Mouse (Mus musculus) C2C12 (cell line): Measurements from ENCODE around the gene Prdm10.

Experiments used
- CTCF ChIP-seq: IDR thresholded peaks from one replicate; pipeline ENCODE4 v1.5.1; 2011; ENCODE audit not compliant: control insufficient read depth, insufficient read depth, insufficient read length
- MAX ChIP-seq: IDR thresholded peaks from one replicate; pipeline ENCODE4 v1.6.1; 2011; ENCODE audit warnings: mild to moderate bottlenecking, control low read depth
- MYOD1 ChIP-seq: IDR thresholded peaks from one replicate; pipeline ENCODE4 v1.6.1; 2011; ENCODE audit warnings: low read depth; ENCODE audit not compliant: control insufficient read depth, insufficient read length
- MYOG ChIP-seq: IDR thresholded peaks from one replicate; pipeline ENCODE4 v1.6.1; 2011; ENCODE audit not compliant: control insufficient read depth, insufficient read length; ENCODE audit errors: extremely low read depth
- USF1 ChIP-seq: IDR thresholded peaks from one replicate; pipeline ENCODE4 v1.6.1; 2011; ENCODE audit warnings: low read depth, mild to moderate bottlenecking, control low read depth, moderate library complexity

DNA sequence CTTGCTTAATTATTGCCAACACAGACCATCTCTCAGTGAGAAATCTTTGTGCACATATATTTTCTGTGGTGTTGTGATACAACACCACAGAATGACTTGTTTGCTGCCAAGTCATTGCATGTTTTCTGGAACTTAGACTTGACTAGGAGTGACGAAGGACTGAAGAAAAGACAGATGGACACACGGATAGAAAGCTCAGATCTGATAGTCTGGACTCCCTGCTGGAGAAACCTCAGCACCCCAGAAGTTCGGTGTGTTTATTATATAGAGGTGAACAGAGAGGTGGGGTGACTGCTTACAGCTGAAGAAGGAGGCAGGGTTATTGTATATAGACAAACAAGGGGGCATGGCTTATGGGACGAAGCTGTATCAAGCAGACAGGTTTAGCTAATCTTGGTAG, 20.1 kb upstream of the Prdm10 start:
- TF ChIP-seq CTCF (no peak), MAX (no peak), MYOD1 (no peak), USF1 (no peak), MYOG (no peak)
